Mouse (Mus musculus) liver, adult 2 months (tissue): ENCODE data around the gene Eif3k.

ENCODE experiments used
- CTCF ChIP-seq: fragments of 200-500 bp; IDR thresholded peaks from 2 replicates; pipeline ENCODE4 v1.5.1; 2011; ENCODE audit warnings: low read depth, low read length, control low read depth
- POLR2A ChIP-seq: fragments of 200-500 bp; IDR thresholded peaks from 2 replicates; pipeline ENCODE4 v1.6.1; 2011; ENCODE audit warnings: low read length, control low read depth; ENCODE audit not compliant: insufficient read depth; ENCODE audit errors: extremely low read depth

DNA sequence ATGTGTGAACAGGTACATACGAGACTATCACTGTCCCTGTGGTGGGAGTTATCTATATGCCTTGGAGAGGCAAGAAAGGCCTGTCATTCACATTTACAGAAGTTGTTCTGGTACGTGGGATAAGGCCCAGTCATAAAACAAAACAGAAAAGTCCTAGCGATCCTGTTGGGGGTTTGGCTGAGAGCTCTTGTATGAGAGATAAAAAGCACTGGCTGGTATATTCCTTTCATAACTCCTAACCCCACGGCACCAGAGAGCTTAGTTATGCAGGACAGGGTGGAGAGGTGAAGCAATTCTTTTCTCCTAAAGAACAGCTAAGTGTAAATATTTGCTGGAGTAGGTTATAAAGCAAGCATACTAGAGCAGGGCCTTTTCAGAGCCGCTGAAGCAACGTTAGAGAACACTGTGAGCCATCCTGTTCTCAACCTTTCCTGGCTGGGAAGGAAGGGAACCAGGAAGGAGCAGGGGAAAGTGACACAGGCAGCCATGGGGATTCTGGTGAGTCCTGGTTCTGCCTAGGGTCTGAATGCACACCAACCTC is 22.1 kb downstream of the Eif3k start:
- TF ChIP-seq CTCF (no peak), POLR2A (0 out of 2 replicates have a peak, but pooled peaks have one; percentile 15)
